Mouse (Mus musculus): ENCODE measurements around the gene A930004D18Rik. TPM values are rescaled to one million over a fixed set of nuclear protein-coding genes. Genes with fewer than 3 reads are reported as not detected.

The A930004D18Rik gene
- polyA plus RNA-seq, 1 experiment from 2014 or later, result 9.5 TPM

DNA sequence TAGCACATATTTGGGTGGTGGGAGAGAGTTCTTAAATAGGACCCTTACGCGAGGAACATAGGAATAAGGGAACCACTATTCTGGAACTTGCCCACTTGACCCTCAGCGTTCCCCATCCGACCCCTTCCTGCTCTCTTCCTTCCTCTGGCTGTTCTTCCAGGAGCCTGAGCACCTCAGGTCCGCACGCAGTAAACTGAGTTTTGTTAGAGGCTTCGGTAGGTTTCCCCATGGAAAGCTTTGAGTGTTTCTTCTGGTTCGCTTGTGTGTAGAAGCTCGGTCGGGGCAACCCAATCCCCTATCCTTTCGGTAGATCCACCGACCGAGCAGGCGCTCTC lies 11.8 kb downstream of the A930004D18Rik start:
- peaks cover 12% of the 10 kb centered on the region for H3K4me1 ChIP-seq (ENCODE audit: control insufficient read depth, insufficient read depth, low read length)
- WGBS, result 3% methylated on average over 14 of the region's 14 CpGs
- no peak for ATAC-seq (replicated peaks; ENCODE audit: extremely low read depth, insufficient read depth, low FRiP score)
- H3K4me3 ChIP-seq (ENCODE audit: low read length), result peak overlapping the region; percentile 83
- H3K36me3 ChIP-seq (ENCODE audit: control insufficient read depth, insufficient read depth), result no peaks in the 10 kb centered on the region
- H3K27ac ChIP-seq (ENCODE audit: low read length), result peak overlapping the region; percentile 48
- no peaks in the 10 kb centered on the region for H3K27me3 ChIP-seq (ENCODE audit: control insufficient read depth, insufficient read depth, low read length)
- H3K9ac ChIP-seq (ENCODE audit: low read length), result peak overlapping the region; percentile 80
- H3K4me2 ChIP-seq (ENCODE audit: low read depth, low read length), result peak overlapping the region; percentile 98
- H3K9me3 ChIP-seq (replicated peaks; ENCODE audit: control insufficient read depth, low read length), result no peaks in the 10 kb centered on the region

DNA sequence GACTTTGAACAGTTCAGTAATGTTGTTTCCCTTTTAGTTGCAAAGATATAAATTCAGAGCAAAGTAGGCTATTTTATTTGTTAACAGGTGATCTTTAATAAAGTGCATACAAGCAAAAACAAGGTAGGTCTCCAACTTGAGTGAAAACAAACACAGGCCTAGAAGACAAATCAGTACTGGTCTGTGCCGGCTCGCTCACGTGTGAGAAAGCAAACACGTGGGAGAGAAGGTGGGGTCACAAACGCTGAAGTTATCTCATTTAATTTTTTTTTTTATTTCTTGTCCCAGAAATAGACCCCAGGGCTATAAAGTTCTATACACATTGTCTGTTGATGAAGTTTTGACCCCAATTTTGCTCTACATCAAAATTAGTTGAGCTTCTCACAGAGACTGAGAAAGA lies 12.4 kb downstream of the A930004D18Rik start:
- H3K36me3 ChIP-seq (ENCODE audit: control insufficient read depth, insufficient read depth), result no peaks in the 10 kb centered on the region
- H3K4me3 ChIP-seq (ENCODE audit: low read length), result peak overlapping the region; percentile 83; the same call in 1 of the 2 replicates
- H3K27me3 ChIP-seq (ENCODE audit: control insufficient read depth, insufficient read depth, low read length), result no peaks in the 10 kb centered on the region
- no peaks in the 10 kb centered on the region for H3K9me3 ChIP-seq (replicated peaks; ENCODE audit: control insufficient read depth, low read length)
- peak overlapping the region; percentile 98 for H3K4me2 ChIP-seq (ENCODE audit: low read depth, low read length)
- ATAC-seq (replicated peaks; ENCODE audit: extremely low read depth, insufficient read depth, low FRiP score), result no peak
- no peak overlapping the region; the same call in 1 of the 2 replicates for H3K9ac ChIP-seq (ENCODE audit: low read length)
- peaks cover 9% of the 10 kb centered on the region for H3K4me1 ChIP-seq (ENCODE audit: control insufficient read depth, insufficient read depth, low read length)
- 56% methylated on average over 5 of the region's 5 CpGs for WGBS
- no peak overlapping the region for H3K27ac ChIP-seq (ENCODE audit: low read length)

DNA sequence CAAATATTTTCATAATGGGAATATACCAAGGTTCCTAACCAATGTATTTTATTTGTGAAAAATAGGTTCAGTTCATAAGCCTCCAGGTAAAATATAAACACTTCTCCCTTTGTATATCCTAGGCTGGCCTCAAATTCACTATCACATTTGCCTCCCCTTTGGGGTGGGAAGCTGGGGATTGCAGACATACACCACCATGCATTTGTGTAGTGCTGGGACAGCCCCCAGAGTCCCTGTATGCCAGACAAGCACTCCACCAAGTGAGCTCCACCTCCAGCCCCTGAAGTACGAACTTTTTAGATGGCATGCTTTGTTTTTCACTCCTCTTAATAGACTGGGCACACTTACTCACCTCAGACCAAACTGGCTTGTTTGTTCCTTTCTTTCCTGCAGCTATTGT lies 14.7 kb downstream of the A930004D18Rik start:
- Histone ChIP-seq H3K4me3 (ENCODE audit: low read length) (no peak overlapping the region), H3K4me1 (ENCODE audit: control insufficient read depth, insufficient read depth, low read length) (peaks cover 9% of the 10 kb centered on the region), H3K9ac (ENCODE audit: low read length) (no peak overlapping the region), H3K4me2 (ENCODE audit: low read depth, low read length) (no peak overlapping the region), H3K27me3 (ENCODE audit: control insufficient read depth, insufficient read depth, low read length) (no peaks in the 10 kb centered on the region), H3K27ac (ENCODE audit: low read length) (no peak overlapping the region), H3K36me3 (ENCODE audit: control insufficient read depth, insufficient read depth) (no peaks in the 10 kb centered on the region), H3K9me3 (replicated peaks; ENCODE audit: control insufficient read depth, low read length) (no peaks in the 10 kb centered on the region; the same call in 1 of the 2 replicates)
- no peak for ATAC-seq (replicated peaks; ENCODE audit: extremely low read depth, insufficient read depth, low FRiP score)
- WGBS, result 52% methylated on average over 1 of the region's 1 CpGs

DNA sequence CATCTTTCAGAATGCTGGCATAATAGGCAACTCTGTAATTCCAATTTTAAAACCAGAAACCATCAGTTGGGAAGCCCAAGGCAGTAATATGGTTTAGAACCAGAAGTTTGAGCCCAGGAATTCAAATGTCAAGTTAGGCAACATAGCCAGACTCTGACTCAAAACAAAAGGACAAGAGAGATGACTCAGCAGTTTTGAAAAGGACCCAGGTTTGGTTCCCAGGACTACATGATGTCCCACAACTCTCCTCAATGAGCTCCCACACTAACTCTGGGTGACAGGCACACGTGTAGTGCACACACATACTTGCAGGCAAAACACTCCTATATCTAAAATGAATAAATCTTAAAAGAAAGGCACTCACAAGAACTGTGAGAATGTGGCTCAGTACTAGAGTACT lies 18.4 kb downstream of the A930004D18Rik start:
- Histone ChIP-seq H3K9ac (ENCODE audit: low read length) (no peak overlapping the region), H3K27me3 (ENCODE audit: control insufficient read depth, insufficient read depth, low read length) (no peaks in the 10 kb centered on the region), H3K27ac (ENCODE audit: low read length) (no peak overlapping the region), H3K4me3 (ENCODE audit: low read length) (no peak overlapping the region), H3K4me1 (ENCODE audit: control insufficient read depth, insufficient read depth, low read length) (no peaks in the 10 kb centered on the region), H3K9me3 (replicated peaks; ENCODE audit: control insufficient read depth, low read length) (no peaks in the 10 kb centered on the region; the same call in 1 of the 2 replicates), H3K36me3 (ENCODE audit: control insufficient read depth, insufficient read depth) (no peaks in the 10 kb centered on the region), H3K4me2 (ENCODE audit: low read depth, low read length) (no peak overlapping the region)
- no peak for ATAC-seq (replicated peaks; ENCODE audit: extremely low read depth, insufficient read depth, low FRiP score)
- WGBS, result 73% methylated on average over 1 of the region's 1 CpGs

DNA sequence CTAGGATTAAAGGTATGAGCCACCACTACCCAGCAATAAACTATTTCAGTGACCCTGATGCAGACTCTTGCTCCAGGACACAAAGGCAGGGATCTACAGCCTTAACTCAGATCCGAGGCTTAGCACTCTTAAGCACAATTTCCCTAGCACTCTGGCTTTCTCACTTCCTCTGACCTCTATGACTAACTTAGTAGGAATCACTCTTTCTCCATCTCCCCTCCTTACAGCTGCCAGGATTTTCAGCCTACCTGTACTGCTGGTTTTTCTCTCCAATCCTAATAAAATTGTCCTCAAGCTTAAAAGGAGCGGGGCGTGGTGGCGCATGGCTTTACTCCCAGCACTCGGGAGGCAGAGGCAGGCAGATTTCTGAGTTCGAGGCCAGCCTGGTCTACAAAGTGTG lies 20.2 kb downstream of the A930004D18Rik start:
- Histone ChIP-seq H3K9ac (ENCODE audit: low read length) (no peak overlapping the region), H3K4me2 (ENCODE audit: low read depth, low read length) (no peak overlapping the region), H3K27ac (ENCODE audit: low read length) (no peak overlapping the region), H3K4me3 (ENCODE audit: low read length) (no peak overlapping the region), H3K9me3 (replicated peaks; ENCODE audit: control insufficient read depth, low read length) (no peaks in the 10 kb centered on the region; the same call in 1 of the 2 replicates), H3K4me1 (ENCODE audit: control insufficient read depth, insufficient read depth, low read length) (no peaks in the 10 kb centered on the region), H3K27me3 (ENCODE audit: control insufficient read depth, insufficient read depth, low read length) (no peaks in the 10 kb centered on the region), H3K36me3 (ENCODE audit: control insufficient read depth, insufficient read depth) (no peaks in the 10 kb centered on the region)
- no peak for ATAC-seq (replicated peaks; ENCODE audit: extremely low read depth, insufficient read depth, low FRiP score)
- WGBS, result 92% methylated on average over 6 of the region's 6 CpGs

DNA sequence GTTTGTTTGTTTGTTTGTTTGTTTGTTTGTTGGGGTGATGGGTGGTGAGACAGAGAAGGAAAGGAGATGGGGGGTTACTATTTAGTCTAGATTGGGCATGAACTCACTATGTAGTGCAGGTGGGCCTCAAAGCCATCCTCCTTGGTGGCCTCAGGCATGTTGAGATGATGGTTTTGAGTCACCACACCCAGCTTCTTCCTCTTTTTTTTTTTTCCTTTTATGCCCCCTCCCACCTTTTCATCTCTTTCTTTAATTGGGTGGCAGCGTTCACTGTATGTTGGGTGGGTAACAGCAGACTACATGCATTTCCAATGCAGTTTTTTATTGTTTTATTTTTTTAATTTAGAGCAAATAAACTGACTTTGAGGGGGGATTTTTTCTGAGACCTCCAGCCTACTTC lies 20.9 kb downstream of the A930004D18Rik start:
- H3K4me3 ChIP-seq (ENCODE audit: low read length), result no peak overlapping the region
- no peak overlapping the region for H3K4me2 ChIP-seq (ENCODE audit: low read depth, low read length)
- no peaks in the 10 kb centered on the region for H3K27me3 ChIP-seq (ENCODE audit: control insufficient read depth, insufficient read depth, low read length)
- H3K9ac ChIP-seq (ENCODE audit: low read length), result no peak overlapping the region
- no peaks in the 10 kb centered on the region for H3K4me1 ChIP-seq (ENCODE audit: control insufficient read depth, insufficient read depth, low read length)
- no peak overlapping the region for H3K27ac ChIP-seq (ENCODE audit: low read length)
- no peaks in the 10 kb centered on the region; the same call in 1 of the 2 replicates for H3K9me3 ChIP-seq (replicated peaks; ENCODE audit: control insufficient read depth, low read length)
- no peak for ATAC-seq (replicated peaks; ENCODE audit: extremely low read depth, insufficient read depth, low FRiP score)
- no peaks in the 10 kb centered on the region for H3K36me3 ChIP-seq (ENCODE audit: control insufficient read depth, insufficient read depth)
- 81% methylated on average over 1 of the region's 1 CpGs for WGBS

DNA sequence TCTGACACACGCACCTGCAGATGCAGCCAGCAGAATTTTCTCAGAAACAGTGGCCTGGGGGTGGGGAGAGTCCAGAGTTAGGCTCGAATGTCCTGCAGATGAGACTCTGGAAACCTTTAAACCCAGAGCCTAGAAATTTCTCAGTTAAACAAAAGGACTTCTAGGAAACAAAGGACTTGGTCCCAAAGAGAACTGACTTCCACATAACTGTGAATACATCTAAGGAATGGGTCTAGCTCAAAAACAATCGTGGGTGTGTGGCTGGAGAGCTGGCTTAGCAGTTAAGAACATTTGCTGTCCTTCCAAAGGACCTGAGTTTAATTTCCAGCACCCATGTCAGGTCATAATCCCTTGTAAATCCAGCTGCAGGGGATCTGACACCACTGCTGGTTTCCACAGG lies 22.0 kb downstream of the A930004D18Rik start:
- Histone ChIP-seq H3K4me2 (ENCODE audit: low read depth, low read length) (no peak overlapping the region), H3K9ac (ENCODE audit: low read length) (no peak overlapping the region), H3K36me3 (ENCODE audit: control insufficient read depth, insufficient read depth) (no peaks in the 10 kb centered on the region), H3K27ac (ENCODE audit: low read length) (no peak overlapping the region), H3K4me3 (ENCODE audit: low read length) (no peak overlapping the region), H3K27me3 (ENCODE audit: control insufficient read depth, insufficient read depth, low read length) (no peaks in the 10 kb centered on the region), H3K4me1 (ENCODE audit: control insufficient read depth, insufficient read depth, low read length) (no peaks in the 10 kb centered on the region), H3K9me3 (replicated peaks; ENCODE audit: control insufficient read depth, low read length) (no peaks in the 10 kb centered on the region; the same call in 1 of the 2 replicates)
- ATAC-seq (replicated peaks; ENCODE audit: extremely low read depth, insufficient read depth, low FRiP score), result no peak
- 55% methylated on average over 3 of the region's 3 CpGs for WGBS

DNA sequence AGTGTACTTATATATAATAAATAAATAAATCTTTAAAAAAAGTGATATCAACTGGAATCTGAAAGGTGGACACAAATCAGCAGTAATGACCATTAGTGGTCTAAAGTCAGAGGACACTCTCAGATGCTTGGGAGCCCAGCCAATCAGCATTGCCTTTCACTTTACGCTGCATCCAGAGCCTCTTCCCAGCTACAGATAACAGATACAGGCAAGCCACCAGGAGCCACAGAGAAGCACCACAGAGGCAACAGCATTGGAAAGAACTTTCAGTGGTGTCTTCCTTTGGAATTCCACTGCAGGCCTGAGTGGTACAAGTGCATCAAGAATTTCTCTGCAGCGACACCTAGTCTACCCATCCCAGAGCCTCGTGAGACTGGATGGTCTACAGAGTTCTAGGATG lies 24.7 kb downstream of the A930004D18Rik start:
- WGBS, result 65% methylated on average over 3 of the region's 3 CpGs
- H3K27ac ChIP-seq (ENCODE audit: low read length), result no peak overlapping the region

DNA sequence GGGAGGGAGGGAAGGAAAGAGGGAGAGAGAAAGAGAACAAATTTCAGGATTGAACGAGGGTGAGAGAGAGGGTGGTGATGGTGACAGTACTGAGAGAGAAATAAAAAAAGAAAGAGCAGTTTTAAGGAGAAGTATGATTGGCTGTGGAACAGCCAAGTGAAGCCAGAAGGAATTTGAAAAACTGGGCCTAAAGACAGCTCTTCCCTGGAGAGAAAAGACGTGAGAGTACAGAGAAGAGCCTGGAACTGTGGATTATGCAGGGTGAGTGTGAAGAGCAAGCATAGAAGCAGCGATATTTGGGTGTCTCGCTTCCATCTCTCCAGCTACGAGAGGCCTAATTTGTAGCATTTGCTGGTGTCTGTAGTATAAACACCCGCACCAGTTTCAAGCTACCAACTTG lies 26.3 kb downstream of the A930004D18Rik start:
- no peak overlapping the region for H3K4me2 ChIP-seq (ENCODE audit: low read depth, low read length)
- no peak overlapping the region for H3K9ac ChIP-seq (ENCODE audit: low read length)
- no peak for ATAC-seq (replicated peaks; ENCODE audit: extremely low read depth, insufficient read depth, low FRiP score)
- H3K27me3 ChIP-seq (ENCODE audit: control insufficient read depth, insufficient read depth, low read length), result no peaks in the 10 kb centered on the region
- no peak overlapping the region for H3K27ac ChIP-seq (ENCODE audit: low read length)
- H3K36me3 ChIP-seq (ENCODE audit: control insufficient read depth, insufficient read depth), result no peaks in the 10 kb centered on the region
- H3K4me3 ChIP-seq (ENCODE audit: low read length), result no peak overlapping the region
- H3K9me3 ChIP-seq (replicated peaks; ENCODE audit: control insufficient read depth, low read length), result no peaks in the 10 kb centered on the region
- 79% methylated on average over 6 of the region's 6 CpGs for WGBS
- H3K4me1 ChIP-seq (ENCODE audit: control insufficient read depth, insufficient read depth, low read length), result no peaks in the 10 kb centered on the region

More for the DNA sequence above, 24.7 kb downstream of the A930004D18Rik start:
- no peak overlapping the region for H3K4me3 ChIP-seq (ENCODE audit: low read length)
- ATAC-seq (replicated peaks; ENCODE audit: extremely low read depth, insufficient read depth, low FRiP score), result no peak
- no peak overlapping the region for H3K4me2 ChIP-seq (ENCODE audit: low read depth, low read length)
- no peaks in the 10 kb centered on the region; the same call in 1 of the 2 replicates for H3K9me3 ChIP-seq (replicated peaks; ENCODE audit: control insufficient read depth, low read length)
- H3K27me3 ChIP-seq (ENCODE audit: control insufficient read depth, insufficient read depth, low read length), result no peaks in the 10 kb centered on the region
- H3K9ac ChIP-seq (ENCODE audit: low read length), result no peak overlapping the region
- no peaks in the 10 kb centered on the region for H3K36me3 ChIP-seq (ENCODE audit: control insufficient read depth, insufficient read depth)
- H3K4me1 ChIP-seq (ENCODE audit: control insufficient read depth, insufficient read depth, low read length), result no peaks in the 10 kb centered on the region

Data from heart, embryonic 16.5 days (tissue).